19 mouse cellular contexts compared by ENCODE assay signal in the genomic region with DNA sequence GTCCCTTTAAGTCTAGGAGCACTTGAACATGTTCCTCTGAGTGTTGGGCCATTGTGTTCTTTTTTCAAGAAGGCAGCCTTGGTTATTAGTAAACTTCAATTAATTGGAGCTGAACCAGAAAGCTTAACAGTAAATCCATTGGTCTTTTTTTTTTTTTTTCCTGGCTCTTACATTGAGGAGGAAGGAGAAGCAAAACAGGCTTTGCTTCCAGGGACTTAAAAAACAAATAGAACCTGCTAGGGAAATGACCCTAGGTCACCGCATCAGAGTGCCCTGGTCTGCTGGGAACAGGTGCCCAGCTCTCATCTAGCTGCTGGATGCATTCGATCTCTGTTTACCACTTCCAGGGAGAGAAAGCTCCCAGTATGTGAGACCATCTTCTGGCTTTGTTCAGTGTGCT.
DNase-seq lines count a peak whose midpoint lies in the region; ATAC-seq and TF ChIP-seq lines count a peak whose summit lies in the region.
"Had no signal": no experiment of that assay in that cellular context is flagged by ENCODE, and none has a peak within 500 bp of the region (broad histone marks: within the 10 kb centered on the region; RNA-seq: fewer than 3 reads in every experiment).

No protein-coding gene starts in this region.

- WGBS in liver, postnatal 0 days (ENCODE audit: insufficient replicate concordance), result 52% methylated on average over 2 of the region's 2 CpGs
- WGBS in liver, embryonic 11.5 days, result 66% methylated on average over 2 of the region's 2 CpGs
- 71% methylated on average over 2 of the region's 2 CpGs for WGBS in forebrain, postnatal 0 days

- peaks cover 46% of the 10 kb centered on the region for H3K4me1 ChIP-seq in liver, postnatal 0 days (ENCODE audit: insufficient read depth)
- H3K4me1 ChIP-seq in liver, embryonic 11.5 days (replicated peaks; ENCODE audit: control insufficient read depth, insufficient read depth, low read length), result peaks cover 5% of the 10 kb centered on the region; the same call in 1 of the 2 replicates
- H3K4me1 ChIP-seq in forebrain, postnatal 0 days (ENCODE audit: insufficient read depth), result no peaks in the 10 kb centered on the region
- H3K4me1 ChIP-seq: embryonic facial prominence, embryonic 13.5 days; forebrain, embryonic 12.5 days; hindbrain, embryonic 15.5 days had no signal

- no peak for TF ChIP-seq EP300 in liver, postnatal 0 days (IDR thresholded peaks at IDR 0.05; ENCODE audit: low read depth)

- no peak overlapping the region for H3K4me3 ChIP-seq in gastrocnemius, adult 2 months
- H3K4me3 ChIP-seq in liver, postnatal 0 days (ENCODE audit: low read depth, low read length), result no peak overlapping the region
- H3K4me3 ChIP-seq in liver, embryonic 11.5 days (ENCODE audit: low read depth, low read length), result no peak overlapping the region
- no peak overlapping the region for H3K4me3 ChIP-seq in forebrain, postnatal 0 days (ENCODE audit: low read depth, low read length)
- H3K4me3 ChIP-seq: embryonic facial prominence, embryonic 13.5 days; forebrain, embryonic 12.5 days; heart, embryonic 12.5 days; hindbrain, embryonic 15.5 days had no signal

- no peaks in the 10 kb centered on the region for H3K9me3 ChIP-seq in liver, postnatal 0 days (ENCODE audit: low read length)
- no peaks in the 10 kb centered on the region for H3K9me3 ChIP-seq in liver, embryonic 11.5 days (ENCODE audit: control insufficient read depth, low read length)
- H3K9me3 ChIP-seq in forebrain, postnatal 0 days (ENCODE audit: low read length), result no peaks in the 10 kb centered on the region
- H3K9me3 ChIP-seq: embryonic facial prominence, embryonic 13.5 days; forebrain, embryonic 12.5 days; hindbrain, embryonic 15.5 days had no signal

- peaks cover 4% of the 10 kb centered on the region; the same call in 1 of the 2 replicates for H3K36me3 ChIP-seq in liver, postnatal 0 days (replicated peaks; ENCODE audit: insufficient read depth, low read length)
- H3K36me3 ChIP-seq in liver, embryonic 11.5 days (ENCODE audit: control insufficient read depth, insufficient read depth, low read length), result no peaks in the 10 kb centered on the region
- H3K36me3 ChIP-seq in forebrain, postnatal 0 days (ENCODE audit: insufficient read depth), result no peaks in the 10 kb centered on the region
- H3K36me3 ChIP-seq: embryonic facial prominence, embryonic 13.5 days; forebrain, embryonic 12.5 days; hindbrain, embryonic 15.5 days had no signal

- DNase-seq in gastrocnemius, adult 2 months, result no peak
- no peak for DNase-seq in gastrocnemius, postnatal 14 days
- peak; percentile 53 for DNase-seq in kidney, adult 9 months
- DNase-seq in kidney, postnatal 10 days, result no peak
- DNase-seq in liver, postnatal 0 days, result no peak
- no peak for DNase-seq in liver, embryonic 11.5 days (ENCODE audit: low spot score)
- DNase-seq in forebrain, postnatal 0 days, result no peak
- DNase-seq: adrenal gland, adult 2 months; adrenal gland, postnatal 25 days; cerebellum, adult 18-20 months; cerebellum, adult 9-11 months; cerebellum, postnatal 36 days; gastrocnemius, postnatal 36 days; heart, postnatal 36 days had no signal

- H3K9ac ChIP-seq in liver, postnatal 0 days (replicated peaks), result no peak overlapping the region
- H3K9ac ChIP-seq in liver, embryonic 11.5 days (ENCODE audit: low read depth, low read length), result no peak overlapping the region
- no peak overlapping the region for H3K9ac ChIP-seq in forebrain, postnatal 0 days
- H3K9ac ChIP-seq: embryonic facial prominence, embryonic 13.5 days; forebrain, embryonic 12.5 days; heart, embryonic 12.5 days; hindbrain, embryonic 15.5 days had no signal

- peak overlapping the region; percentile 46 for H3K27ac ChIP-seq in gastrocnemius, adult 2 months
- 0 out of 2 replicates have a peak overlapping the region, but pooled peaks have one; percentile 0 for H3K27ac ChIP-seq in liver, postnatal 0 days (ENCODE audit: low read depth)
- no peak overlapping the region for H3K27ac ChIP-seq in liver, embryonic 11.5 days (ENCODE audit: low read depth, low read length)
- H3K27ac ChIP-seq in forebrain, postnatal 0 days (ENCODE audit: low read depth, low read length), result no peak overlapping the region
- H3K27ac ChIP-seq: embryonic facial prominence, embryonic 13.5 days; forebrain, embryonic 12.5 days; hindbrain, embryonic 15.5 days had no signal

- intact Hi-C loops in gastrocnemius, adult 2 months (cut with DNase I), result no loop called here
- intact Hi-C loops in gastrocnemius, postnatal 14 days (cut with DNase I; ENCODE audit: low total_unique reads), result no loop called here

- ATAC-seq in liver, postnatal 0 days, result no peak
- ATAC-seq in liver, embryonic 11.5 days (replicated peaks; ENCODE audit: low FRiP score), result no peak
- ATAC-seq in forebrain, postnatal 0 days, result no peak
- ATAC-seq: forebrain, embryonic 16.5 days had no signal

- no peak for TF ChIP-seq CTCF in gastrocnemius, adult 2 months (IDR thresholded peaks at IDR 0.05)
- TF ChIP-seq CTCF in liver, postnatal 0 days (IDR thresholded peaks at IDR 0.05; ENCODE audit: low read depth), result no peak
- no peak for TF ChIP-seq CTCF in forebrain, postnatal 0 days (IDR thresholded peaks at IDR 0.05; ENCODE audit: low read depth)

- no peak overlapping the region for H3K4me2 ChIP-seq in liver, postnatal 0 days (ENCODE audit: low read depth, low read length)
- no peak overlapping the region for H3K4me2 ChIP-seq in liver, embryonic 11.5 days
- no peak overlapping the region for H3K4me2 ChIP-seq in forebrain, postnatal 0 days (ENCODE audit: low read depth)
- H3K4me2 ChIP-seq: embryonic facial prominence, embryonic 13.5 days; forebrain, embryonic 12.5 days; heart, embryonic 12.5 days; hindbrain, embryonic 15.5 days had no signal

- no peaks in the 10 kb centered on the region for H3K27me3 ChIP-seq in liver, postnatal 0 days (ENCODE audit: insufficient read depth, low read length)
- H3K27me3 ChIP-seq in liver, embryonic 11.5 days (replicated peaks; ENCODE audit: control insufficient read depth, insufficient read depth, low read length), result no peaks in the 10 kb centered on the region
- H3K27me3 ChIP-seq in forebrain, postnatal 0 days (ENCODE audit: insufficient read depth, low read length), result no peaks in the 10 kb centered on the region
- H3K27me3 ChIP-seq: heart, embryonic 12.5 days had no signal

Comparison
In these comparisons a context has a peak if more than half of its experiments do, and no peak if none do; other contexts are left out.
1. H3K27ac ChIP-seq: peak in gastrocnemius, adult 2 months (single experiment) and liver, postnatal 0 days (single experiment); none in liver, embryonic 11.5 days (single experiment) and forebrain, postnatal 0 days (single experiment).